Mouse (Mus musculus): ENCODE results near the gene 5031439G07Rik. TPM values are rescaled to one million over a fixed set of nuclear protein-coding genes. Genes with fewer than 3 reads are reported as not detected.

5031439G07Rik gene
- polyA plus RNA-seq, 1 experiment from 2014 or later: 8.8 TPM

DNA sequence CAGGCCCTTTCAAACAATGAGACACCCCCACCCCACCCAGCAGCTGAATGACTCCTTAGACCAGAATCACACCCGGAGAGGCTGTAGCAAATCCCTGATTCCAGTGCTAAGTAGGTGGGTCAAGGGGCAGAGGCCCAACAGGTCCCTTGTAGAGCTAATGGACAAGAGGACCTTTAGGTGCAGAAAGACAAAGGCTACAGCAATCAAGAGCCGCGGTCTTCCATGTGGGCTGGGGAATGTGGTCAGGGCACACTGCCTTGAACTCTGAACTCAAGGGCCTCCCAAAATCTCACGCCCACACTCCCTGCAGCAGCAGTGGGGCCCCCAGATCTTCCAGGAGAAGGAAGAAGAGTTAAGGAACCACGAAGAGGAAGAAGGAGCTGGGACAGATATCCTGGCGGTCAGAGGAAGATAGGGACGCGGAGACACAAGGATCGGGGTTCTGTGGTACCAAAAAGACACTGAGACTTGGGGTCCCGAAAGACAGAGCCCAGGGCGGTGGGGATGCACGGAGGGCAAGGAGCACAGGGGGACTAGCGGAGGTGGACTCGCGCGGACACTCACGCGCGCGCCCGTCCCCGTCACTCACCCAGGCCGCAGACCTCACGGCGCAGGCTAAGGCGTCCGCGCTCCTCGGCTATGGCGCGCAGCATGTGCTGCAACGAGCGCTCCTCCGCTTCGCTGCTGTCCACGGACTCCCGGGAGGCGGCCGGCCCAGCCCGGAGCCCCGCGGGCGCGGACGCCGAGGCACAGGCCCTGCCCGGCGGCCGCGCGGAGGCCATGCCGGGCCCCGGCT lies 1.1 kb downstream of the 5031439G07Rik start:
- Histone ChIP-seq H3K27ac (ENCODE audit: low read depth) (peak overlapping the region; percentile 57; the same call in 1 of the 2 replicates), H3K27me3 (replicated peaks; ENCODE audit: control insufficient read depth, insufficient read depth, low read length) (0 out of 2 replicates have a peak, but pooled peaks cover 6% of the 10 kb centered on the region), H3K4me1 (replicated peaks; ENCODE audit: control insufficient read depth, insufficient read depth, low read length) (peaks cover 13% of the 10 kb centered on the region), H3K9me3 (ENCODE audit: control insufficient read depth, low read length) (no peaks in the 10 kb centered on the region), H3K9ac (ENCODE audit: low read length) (peak overlapping the region; percentile 86), H3K36me3 (ENCODE audit: control insufficient read depth, insufficient read depth, low read length) (no peaks in the 10 kb centered on the region), H3K4me2 (ENCODE audit: low read length) (peak overlapping the region; percentile 87), H3K4me3 (ENCODE audit: low read depth, low read length) (peak overlapping the region; percentile 76)
- under 1% methylated on average over 48 of the region's 53 CpGs for WGBS
- ATAC-seq (replicated peaks; ENCODE audit: low FRiP score, low TSS enrichment, low read depth): peak; percentile 55
- DNase-seq (ENCODE audit: low spot score): peak; percentile 80

- WGBS: 72% methylated on average over 4 of the region's 4 CpGs
- H3K27ac ChIP-seq (ENCODE audit: low read depth): no peak overlapping the region
- DNase-seq (ENCODE audit: low spot score): no peak
- 0 out of 2 replicates have a peak, but pooled peaks cover 6% of the 10 kb centered on the region for H3K27me3 ChIP-seq (replicated peaks; ENCODE audit: control insufficient read depth, insufficient read depth, low read length)
- ATAC-seq (replicated peaks; ENCODE audit: low FRiP score, low TSS enrichment, low read depth): no peak
- H3K4me1 ChIP-seq (replicated peaks; ENCODE audit: control insufficient read depth, insufficient read depth, low read length): peaks cover 13% of the 10 kb centered on the region
- H3K36me3 ChIP-seq (ENCODE audit: control insufficient read depth, insufficient read depth, low read length): no peaks in the 10 kb centered on the region
- peak overlapping the region; percentile 76 for H3K4me3 ChIP-seq (ENCODE audit: low read depth, low read length)
- peak overlapping the region; percentile 87 for H3K4me2 ChIP-seq (ENCODE audit: low read length)
- no peaks in the 10 kb centered on the region for H3K9me3 ChIP-seq (ENCODE audit: control insufficient read depth, low read length)
- H3K9ac ChIP-seq (ENCODE audit: low read length): peak overlapping the region; percentile 86
Measured at GRCm38 (mm10) chr15:84986171-84987019, 2.0 kb downstream of the 5031439G07Rik start.

- DNase-seq (ENCODE audit: low spot score) (no peak), ATAC-seq (replicated peaks; ENCODE audit: low FRiP score, low TSS enrichment, low read depth) (no peak)
- Histone ChIP-seq H3K4me1 (replicated peaks; ENCODE audit: control insufficient read depth, insufficient read depth, low read length) (peaks cover 13% of the 10 kb centered on the region), H3K4me2 (ENCODE audit: low read length) (no peak overlapping the region), H3K9ac (ENCODE audit: low read length) (no peak overlapping the region), H3K4me3 (ENCODE audit: low read depth, low read length) (no peak overlapping the region), H3K27ac (ENCODE audit: low read depth) (no peak overlapping the region), H3K9me3 (ENCODE audit: control insufficient read depth, low read length) (no peaks in the 10 kb centered on the region), H3K27me3 (replicated peaks; ENCODE audit: control insufficient read depth, insufficient read depth, low read length) (0 out of 2 replicates have a peak, but pooled peaks cover 6% of the 10 kb centered on the region), H3K36me3 (ENCODE audit: control insufficient read depth, insufficient read depth, low read length) (no peaks in the 10 kb centered on the region)
- WGBS: 88% methylated on average over 12 of the region's 12 CpGs
Measured at GRCm38 (mm10) chr15:84985516-84986160, 2.7 kb downstream of the 5031439G07Rik start.

- Histone ChIP-seq H3K4me2 (ENCODE audit: low read length) (no peak overlapping the region), H3K9ac (ENCODE audit: low read length) (no peak overlapping the region), H3K27ac (ENCODE audit: low read depth) (no peak overlapping the region), H3K9me3 (ENCODE audit: control insufficient read depth, low read length) (no peaks in the 10 kb centered on the region), H3K36me3 (ENCODE audit: control insufficient read depth, insufficient read depth, low read length) (no peaks in the 10 kb centered on the region), H3K4me3 (ENCODE audit: low read depth, low read length) (no peak overlapping the region), H3K27me3 (replicated peaks; ENCODE audit: control insufficient read depth, insufficient read depth, low read length) (no peaks in the 10 kb centered on the region), H3K4me1 (replicated peaks; ENCODE audit: control insufficient read depth, insufficient read depth, low read length) (peaks cover 12% of the 10 kb centered on the region)
- ATAC-seq (replicated peaks; ENCODE audit: low FRiP score, low TSS enrichment, low read depth) (no peak), DNase-seq (ENCODE audit: low spot score) (no peak)
- 84% methylated on average over 7 of the region's 7 CpGs for WGBS
Measured at GRCm38 (mm10) chr15:84983721-84984120, 4.6 kb downstream of the 5031439G07Rik start.

GRCm38 (mm10) chr15:84982888-84983287 lies 5.5 kb downstream of the 5031439G07Rik start:
- Histone ChIP-seq H3K27ac (ENCODE audit: low read depth) (no peak overlapping the region), H3K4me2 (ENCODE audit: low read length) (no peak overlapping the region), H3K4me3 (ENCODE audit: low read depth, low read length) (no peak overlapping the region), H3K9ac (ENCODE audit: low read length) (no peak overlapping the region), H3K36me3 (ENCODE audit: control insufficient read depth, insufficient read depth, low read length) (no peaks in the 10 kb centered on the region), H3K9me3 (ENCODE audit: control insufficient read depth, low read length) (no peaks in the 10 kb centered on the region), H3K4me1 (replicated peaks; ENCODE audit: control insufficient read depth, insufficient read depth, low read length) (peaks cover 6% of the 10 kb centered on the region), H3K27me3 (replicated peaks; ENCODE audit: control insufficient read depth, insufficient read depth, low read length) (no peaks in the 10 kb centered on the region)
- 88% methylated on average over 3 of the region's 3 CpGs for WGBS
- DNase-seq (ENCODE audit: low spot score) (no peak), ATAC-seq (replicated peaks; ENCODE audit: low FRiP score, low TSS enrichment, low read depth) (no peak)

DNA sequence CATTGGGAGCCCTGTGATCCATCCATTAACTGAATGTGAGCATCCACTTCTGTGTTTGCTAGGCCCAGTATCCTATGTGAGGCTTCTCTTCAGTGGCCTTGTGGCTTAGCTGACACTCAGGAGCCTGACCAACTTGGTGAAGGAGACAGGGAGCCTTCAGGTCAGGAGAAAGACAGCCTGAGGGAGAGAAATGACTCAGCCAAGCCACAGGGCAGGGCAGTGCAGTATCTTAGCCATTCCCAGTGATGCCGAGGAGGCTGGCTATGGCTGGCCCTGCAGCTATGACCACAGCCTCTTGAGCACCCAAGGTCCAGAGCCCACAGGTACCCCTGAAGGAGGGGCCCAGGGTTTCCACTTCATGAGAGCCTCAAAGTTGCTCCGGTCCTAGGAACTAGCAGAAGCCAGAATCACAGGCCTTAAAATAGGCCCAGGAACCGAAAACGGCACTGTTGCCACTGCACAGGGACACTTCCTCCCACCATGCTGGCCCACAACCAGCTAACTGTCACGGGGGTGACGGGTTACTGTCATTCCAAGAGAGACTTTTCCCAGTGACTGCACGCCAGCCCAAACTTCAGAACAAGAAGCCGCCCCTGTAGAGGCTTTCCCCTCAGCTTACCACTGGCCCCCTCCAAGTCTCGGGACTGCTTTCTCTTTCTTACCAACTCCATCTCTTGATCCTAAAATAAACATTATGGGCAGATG lies 6.6 kb downstream of the 5031439G07Rik start:
- no peak for DNase-seq (ENCODE audit: low spot score)
- Histone ChIP-seq H3K9ac (ENCODE audit: low read length) (no peak overlapping the region), H3K27ac (ENCODE audit: low read depth) (no peak overlapping the region), H3K27me3 (replicated peaks; ENCODE audit: control insufficient read depth, insufficient read depth, low read length) (no peaks in the 10 kb centered on the region), H3K4me3 (ENCODE audit: low read depth, low read length) (no peak overlapping the region), H3K4me1 (replicated peaks; ENCODE audit: control insufficient read depth, insufficient read depth, low read length) (peaks cover 3% of the 10 kb centered on the region), H3K9me3 (ENCODE audit: control insufficient read depth, low read length) (no peaks in the 10 kb centered on the region), H3K4me2 (ENCODE audit: low read length) (no peak overlapping the region), H3K36me3 (ENCODE audit: control insufficient read depth, insufficient read depth, low read length) (no peaks in the 10 kb centered on the region)
- no peak for ATAC-seq (replicated peaks; ENCODE audit: low FRiP score, low TSS enrichment, low read depth)
- 79% methylated on average over 9 of the region's 9 CpGs for WGBS

DNA sequence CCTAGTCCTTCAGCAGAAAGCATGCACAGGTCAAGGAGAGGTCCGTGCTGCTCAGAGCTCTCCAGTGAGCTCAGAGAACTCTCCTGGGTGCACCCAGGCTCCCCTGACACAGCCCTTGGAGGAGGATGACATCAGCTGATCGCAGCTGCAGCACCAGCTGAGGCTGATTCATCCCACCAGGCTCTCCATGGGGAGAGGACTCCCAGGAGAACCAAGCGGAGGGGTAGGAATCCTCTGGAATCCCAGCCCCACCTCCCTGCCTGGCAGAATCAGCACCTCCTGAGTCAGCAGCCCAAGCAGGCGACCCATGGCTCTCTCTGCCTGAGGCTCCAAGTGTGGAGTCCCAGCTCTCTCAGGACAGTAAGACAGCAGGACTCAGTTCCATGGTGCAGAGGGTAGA lies 12.6 kb downstream of the 5031439G07Rik start:
- DNase-seq (ENCODE audit: low spot score): no peak

DNA sequence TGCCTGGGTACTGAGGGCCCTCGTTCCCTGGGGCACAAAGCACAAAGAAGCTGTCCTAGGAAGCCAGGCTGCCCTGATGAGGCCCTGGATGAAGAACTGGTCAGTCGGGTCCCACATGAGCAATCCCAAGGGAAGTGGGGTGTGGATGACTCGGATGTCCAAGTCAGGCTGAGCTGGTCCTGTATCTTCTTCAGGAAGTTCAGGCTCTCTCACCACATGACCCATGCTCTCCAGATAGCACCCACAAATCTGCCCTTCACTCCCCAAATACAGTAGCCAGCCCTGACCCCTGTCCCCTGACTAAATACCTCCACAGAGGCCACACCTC lies 14.8 kb downstream of the 5031439G07Rik start:
- H3K4me3 ChIP-seq (ENCODE audit: low read depth, low read length): no peak overlapping the region
- H3K9me3 ChIP-seq (ENCODE audit: control insufficient read depth, low read length): no peaks in the 10 kb centered on the region
- WGBS: 61% methylated on average over 3 of the region's 3 CpGs
- H3K4me1 ChIP-seq (replicated peaks; ENCODE audit: control insufficient read depth, insufficient read depth, low read length): no peaks in the 10 kb centered on the region
- H3K4me2 ChIP-seq (ENCODE audit: low read length): no peak overlapping the region
- no peaks in the 10 kb centered on the region for H3K36me3 ChIP-seq (ENCODE audit: control insufficient read depth, insufficient read depth, low read length)
- DNase-seq (ENCODE audit: low spot score) (no peak), ATAC-seq (replicated peaks; ENCODE audit: low FRiP score, low TSS enrichment, low read depth) (no peak)
- H3K9ac ChIP-seq (ENCODE audit: low read length): no peak overlapping the region
- no peak overlapping the region for H3K27ac ChIP-seq (ENCODE audit: low read depth)
- H3K27me3 ChIP-seq (replicated peaks; ENCODE audit: control insufficient read depth, insufficient read depth, low read length): no peaks in the 10 kb centered on the region

More for the DNA sequence above, 12.6 kb downstream of the 5031439G07Rik start:
- no peak overlapping the region for H3K27ac ChIP-seq (ENCODE audit: low read depth)
- no peak overlapping the region for H3K9ac ChIP-seq (ENCODE audit: low read length)
- no peaks in the 10 kb centered on the region for H3K36me3 ChIP-seq (ENCODE audit: control insufficient read depth, insufficient read depth, low read length)
- no peaks in the 10 kb centered on the region for H3K9me3 ChIP-seq (ENCODE audit: control insufficient read depth, low read length)
- no peak overlapping the region for H3K4me2 ChIP-seq (ENCODE audit: low read length)
- no peak overlapping the region for H3K4me3 ChIP-seq (ENCODE audit: low read depth, low read length)
- no peaks in the 10 kb centered on the region for H3K27me3 ChIP-seq (replicated peaks; ENCODE audit: control insufficient read depth, insufficient read depth, low read length)
- WGBS: 26% methylated on average over 4 of the region's 4 CpGs
- ATAC-seq (replicated peaks; ENCODE audit: low FRiP score, low TSS enrichment, low read depth): no peak
- no peaks in the 10 kb centered on the region for H3K4me1 ChIP-seq (replicated peaks; ENCODE audit: control insufficient read depth, insufficient read depth, low read length)

Measured in intestine, embryonic 14.5 days (tissue).